Mouse (Mus musculus) adipocyte (in vitro differentiated cells): ENCODE measurements around the gene Usp3.

Source experiments
- DNase-seq: peaks from one replicate; pipeline ENCODE4 v3.0.0-alpha.2; 2016; ENCODE audit warnings: low spot score

Gene Usp3

DNA sequence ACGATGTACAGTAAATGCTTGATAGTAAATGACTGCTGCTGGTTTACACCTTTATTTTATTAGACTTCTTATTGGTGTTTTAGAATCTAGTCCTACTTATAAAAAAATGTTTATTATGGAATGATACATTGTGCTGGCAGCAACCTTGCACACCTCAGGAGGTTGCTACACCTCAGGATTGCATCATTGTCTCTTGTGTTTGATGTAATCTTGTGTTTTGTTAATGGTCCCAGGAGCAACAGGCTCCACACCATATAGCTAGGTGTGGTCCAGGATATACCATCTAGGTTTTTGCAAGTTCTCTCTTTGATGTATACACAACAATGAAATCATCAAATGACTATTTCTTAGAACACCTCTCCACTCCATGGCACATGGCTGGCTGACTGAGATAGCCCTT, 11.0 kb upstream of the Usp3 start:
- no peak for DNase-seq

GRCm38 (mm10) chr9:66601006-66601405, 8.1 kb upstream of the Usp3 start:
- peak; percentile 57 for DNase-seq

DNA sequence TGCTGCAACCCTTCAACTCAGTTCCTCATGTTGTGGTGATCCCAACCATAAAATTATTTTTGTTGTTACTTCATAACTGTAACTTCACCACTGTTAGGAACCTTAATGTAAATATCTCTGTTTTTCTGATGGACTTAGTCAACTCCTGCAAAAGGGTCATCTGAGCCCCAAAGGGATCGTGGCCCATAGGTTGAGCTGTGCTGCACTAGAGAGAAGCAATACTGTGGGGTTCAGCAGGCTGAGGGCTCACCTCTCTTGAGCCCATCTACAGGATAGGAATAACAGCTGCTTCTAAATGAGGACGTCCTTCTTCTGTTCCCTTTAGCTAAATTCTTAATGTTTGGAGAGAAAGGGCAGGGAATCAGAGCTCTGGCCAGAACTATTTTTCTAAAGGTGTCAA, 7.6 kb upstream of the Usp3 start:
- no peak for DNase-seq

DNA sequence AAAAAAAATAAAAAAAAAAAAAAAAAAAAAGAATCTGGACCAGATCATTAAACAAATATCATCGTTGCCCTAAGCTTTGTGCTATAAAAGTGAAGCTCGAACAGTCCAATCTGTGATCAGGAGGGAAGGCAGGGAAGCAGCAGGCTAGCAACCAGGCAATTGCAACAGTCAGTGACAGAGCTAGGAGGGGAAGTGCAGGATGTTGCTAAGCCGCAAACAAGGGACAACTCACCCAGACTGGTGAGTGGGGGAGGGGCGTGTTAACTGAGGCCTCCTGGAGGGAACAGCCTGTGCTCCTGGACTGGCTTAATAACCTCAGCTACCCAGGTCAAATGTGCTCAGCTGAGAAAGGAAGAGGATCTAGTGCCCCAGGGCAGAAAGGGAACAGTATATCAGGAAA, 6.6 kb upstream of the Usp3 start:
- no peak for DNase-seq

- DNase-seq: no peak
Measured at GRCm38 (mm10) chr9:66598636-66599035, 5.7 kb upstream of the Usp3 start.

GRCm38 (mm10) chr9:66597480-66598215, 4.7 kb upstream of the Usp3 start:
- no peak for DNase-seq

DNA sequence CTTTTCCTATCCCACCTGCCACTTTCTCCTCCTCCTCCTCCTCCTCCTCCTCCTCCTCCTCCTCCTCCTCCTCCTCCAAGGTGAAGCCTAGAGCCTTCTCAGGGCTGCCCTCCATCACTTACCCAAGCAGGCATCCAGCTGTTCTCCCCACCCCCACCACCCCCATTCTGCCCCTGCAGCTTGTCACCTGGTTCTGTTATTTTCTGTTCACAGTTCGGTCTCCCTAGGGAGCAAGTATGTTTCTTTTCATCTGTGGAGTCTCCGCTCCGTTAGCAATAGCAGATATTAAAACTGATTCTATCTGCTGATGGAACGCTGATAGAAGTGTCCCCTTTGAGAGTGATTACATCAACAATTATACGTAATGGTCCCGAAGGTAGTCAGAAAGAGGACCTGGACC, 4.1 kb upstream of the Usp3 start:
- no peak for DNase-seq

GRCm38 (mm10) chr9:66595722-66596675, 3.1 kb upstream of the Usp3 start:
- DNase-seq: no peak

DNA sequence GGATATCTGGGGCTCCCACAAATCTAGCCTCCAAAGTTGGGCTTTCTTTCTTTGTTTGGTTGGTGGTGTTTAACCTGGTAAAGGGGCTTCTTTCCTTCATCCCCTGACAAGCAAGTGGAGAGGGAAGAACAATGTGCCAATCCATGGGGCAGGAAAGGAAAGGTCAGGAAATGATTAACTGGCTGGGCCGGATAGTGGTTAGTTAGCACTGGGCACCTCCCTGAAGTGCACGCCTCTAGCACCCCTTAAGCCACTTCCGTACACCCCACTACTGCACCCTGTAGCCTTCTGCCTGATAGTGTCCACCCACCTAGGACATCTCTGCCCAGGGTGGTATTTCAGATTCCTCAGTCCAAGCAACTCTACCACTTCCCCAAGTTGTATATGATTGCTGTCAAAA, 1.1 kb upstream of the Usp3 start:
- no peak for DNase-seq

GRCm38 (mm10) chr9:66593613-66593969, 649 bp upstream of the Usp3 start:
- DNase-seq: no peak

- DNase-seq: peak; percentile 60
Measured at GRCm38 (mm10) chr9:66591851-66592645, 894 bp downstream of the Usp3 start.

DNA sequence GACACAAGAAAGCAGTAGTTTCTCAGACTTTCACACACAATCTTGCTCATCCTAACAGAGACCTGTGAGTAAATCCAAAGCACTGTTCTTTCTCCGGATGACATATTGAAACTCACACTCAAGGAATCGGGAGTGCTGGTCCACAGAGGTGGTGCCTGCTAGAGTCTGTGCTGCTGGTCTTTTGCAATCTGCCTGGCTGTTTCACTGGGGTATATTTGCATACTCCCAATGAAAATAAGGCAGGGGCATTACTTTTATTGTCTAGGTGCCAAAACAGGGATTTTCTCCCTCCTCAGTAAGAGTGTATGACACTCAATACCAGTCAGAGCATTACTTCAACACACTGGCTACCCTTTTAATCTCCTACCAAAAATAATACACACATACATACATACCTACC, 2.9 kb downstream of the Usp3 start:
- no peak for DNase-seq

DNA sequence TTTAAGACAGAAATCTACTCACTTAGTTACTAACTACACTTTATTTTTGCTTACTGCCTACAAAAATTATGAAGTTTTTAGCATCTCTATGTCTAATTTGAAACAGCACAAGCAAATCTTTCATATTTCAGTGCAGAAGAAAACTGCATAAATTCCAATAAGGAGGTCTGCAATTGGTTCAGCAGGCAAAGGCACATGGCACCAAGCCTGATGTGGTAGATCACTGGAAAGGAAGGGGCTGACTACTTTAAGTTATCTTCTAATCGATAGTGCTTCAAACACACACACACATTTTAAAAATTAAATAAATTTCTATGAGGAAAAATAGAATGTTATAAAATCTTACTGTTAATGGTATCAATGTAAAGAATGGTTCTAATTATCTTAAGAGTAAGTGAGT, 5.9 kb downstream of the Usp3 start:
- DNase-seq: no peak

DNA sequence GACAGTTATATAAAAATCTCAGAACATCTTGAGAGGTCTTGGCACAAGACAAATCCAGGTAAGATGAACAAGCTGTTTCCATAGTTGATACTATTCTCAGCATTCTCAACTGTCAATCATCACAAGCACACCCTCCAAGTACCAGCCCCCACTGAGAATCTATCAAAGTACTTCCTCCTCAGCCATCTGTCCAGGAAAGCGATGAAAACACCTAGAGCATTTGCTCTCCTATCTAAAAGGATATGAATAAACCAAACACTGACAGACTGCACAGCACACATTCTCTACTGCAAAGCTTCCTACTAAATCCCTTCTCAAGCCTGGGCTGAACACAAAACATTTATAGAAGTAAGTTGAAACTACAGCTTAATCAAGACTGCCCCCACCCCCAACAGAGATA, 6.4 kb downstream of the Usp3 start:
- DNase-seq: no peak

GRCm38 (mm10) chr9:66585191-66585590, 7.8 kb downstream of the Usp3 start:
- no peak for DNase-seq

DNA sequence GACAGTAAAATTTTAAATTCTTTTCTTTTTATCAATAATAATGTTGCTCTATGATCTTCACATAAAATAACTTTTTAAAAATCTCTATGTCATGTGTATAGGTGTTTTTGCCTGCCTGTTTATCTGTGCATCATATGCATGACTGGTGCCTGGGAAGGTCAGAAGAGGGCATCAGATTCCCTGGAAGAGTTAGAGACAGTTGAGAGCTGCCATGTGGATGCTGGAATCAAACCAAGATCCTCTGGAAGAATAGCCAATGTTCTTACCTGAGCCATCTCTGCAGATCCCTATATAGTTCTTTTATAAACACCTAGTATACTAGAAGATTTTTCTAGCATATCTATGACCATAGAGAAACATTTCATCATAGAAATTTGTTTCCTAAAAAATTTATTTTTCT, 8.8 kb downstream of the Usp3 start:
- no peak for DNase-seq

DNA sequence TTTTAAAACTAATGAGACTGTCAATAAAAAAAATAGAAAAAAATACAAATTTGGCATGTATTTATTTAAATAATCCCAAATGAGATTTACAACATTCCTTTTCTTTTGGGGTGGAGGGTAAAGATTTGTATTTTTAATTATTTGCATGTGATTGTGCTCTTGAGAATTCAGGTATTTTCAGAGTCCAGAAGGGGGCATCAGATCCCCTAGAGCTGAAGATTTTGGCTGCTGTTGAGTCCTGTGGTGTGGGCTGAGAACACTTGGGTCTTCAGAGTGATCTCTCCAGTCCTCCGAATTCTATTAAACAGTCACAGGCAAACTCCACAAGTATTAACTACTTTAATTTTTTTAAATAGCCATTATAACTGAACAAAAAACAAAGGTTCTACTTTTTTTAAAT, 9.7 kb downstream of the Usp3 start:
- DNase-seq: no peak

- DNase-seq: no peak
Measured at GRCm38 (mm10) chr9:66581694-66582093, 11.2 kb downstream of the Usp3 start.

DNA sequence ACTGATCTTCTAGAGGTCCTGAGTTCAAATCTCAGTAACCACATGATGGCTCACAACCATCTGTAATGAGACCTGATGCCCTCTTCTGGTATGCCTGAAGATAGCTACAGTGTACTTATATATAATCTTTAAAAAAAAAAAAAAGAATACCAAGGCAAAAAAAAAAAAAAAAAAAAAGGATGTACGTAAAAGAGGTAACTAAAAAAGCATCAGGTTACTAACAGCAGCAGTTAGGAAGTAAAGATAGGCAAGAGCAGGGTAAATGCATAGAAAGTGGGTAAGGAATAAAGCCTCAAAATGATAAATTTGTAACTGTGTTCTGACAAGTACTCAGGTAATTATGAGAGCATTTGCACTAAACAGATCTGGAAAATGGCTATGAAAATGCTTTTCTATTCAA, 12.2 kb downstream of the Usp3 start:
- no peak for DNase-seq

GRCm38 (mm10) chr9:66575878-66576238, 17.1 kb downstream of the Usp3 start:
- DNase-seq: no peak

- no peak for DNase-seq
Measured at GRCm38 (mm10) chr9:66575041-66575877, 17.7 kb downstream of the Usp3 start.
